Mouse (Mus musculus) ES-E14 (cell line): ENCODE measurements around the gene Dlst.

Experiments used
- CHD2 ChIP-seq: IDR thresholded peaks from 2 replicates; pipeline ENCODE4 v1.6.1; 2014; ENCODE audit warnings: mild to moderate bottlenecking, low read depth, low read length, inconsistent platforms
- HCFC1 ChIP-seq: IDR thresholded peaks from 2 replicates; pipeline ENCODE4 v1.6.1; 2012; ENCODE audit warnings: low read length, inconsistent platforms, borderline replicate concordance; ENCODE audit not compliant: insufficient read depth
- MAFK ChIP-seq: IDR thresholded peaks from 2 replicates; pipeline ENCODE4 v1.6.1; 2014; ENCODE audit warnings: mild to moderate bottlenecking, low read depth, low read length, inconsistent platforms; ENCODE audit not compliant: insufficient read depth
- ZNF384 ChIP-seq: IDR thresholded peaks from 2 replicates; pipeline ENCODE4 v1.6.1; 2012; ENCODE audit warnings: low read depth, low read length, inconsistent platforms

GRCm38 (mm10) chr12:85084257-85084656 is 26.4 kb upstream of the Dlst start:
- TF ChIP-seq ZNF384 (no peak), MAFK (no peak), HCFC1 (no peak), CHD2 (no peak)
